In genomic region chr6:33056392-33056791, GRCm38 (mm10) we compare ENCODE assay signal across 27 mouse cellular contexts. TPM values are rescaled to one million over a fixed set of nuclear protein-coding genes. Genes with fewer than 3 reads are reported as not detected.
DNase-seq lines count a peak whose midpoint lies in the region; ATAC-seq lines count a peak whose summit lies in the region.
"Had no signal": no experiment of that assay in that cellular context is flagged by ENCODE, and none has a peak within 500 bp of the region (broad histone marks: within the 10 kb centered on the region; RNA-seq: fewer than 3 reads in every experiment).

No protein-coding gene starts in this region.

- peaks cover 40% of the 10 kb centered on the region for H3K4me1 ChIP-seq in heart, embryonic 16.5 days (ENCODE audit: control insufficient read depth, insufficient read depth, low read length)

- no peaks in the 10 kb centered on the region for H3K27me3 ChIP-seq in heart, embryonic 16.5 days (ENCODE audit: control insufficient read depth, insufficient read depth, low read length)
- H3K27me3 ChIP-seq: embryonic facial prominence, embryonic 13.5 days; forebrain, embryonic 13.5 days; intestine, embryonic 15.5 days; limb, embryonic 12.5 days; megakaryocyte, embryonic 14.5 days; midbrain, embryonic 13.5 days; neural tube, embryonic 12.5 days had no signal

- peak overlapping the region; percentile 4; the same call in 1 of the 2 replicates for H3K27ac ChIP-seq in heart, embryonic 16.5 days (ENCODE audit: low read length)
- H3K27ac ChIP-seq: embryonic facial prominence, embryonic 13.5 days; forebrain, embryonic 13.5 days; heart, adult 2 months; hindbrain, embryonic 10.5 days; intestine, embryonic 15.5 days; limb, embryonic 12.5 days; midbrain, embryonic 13.5 days; neural tube, embryonic 12.5 days had no signal

- no peak overlapping the region for H3K4me3 ChIP-seq in heart, embryonic 16.5 days (ENCODE audit: low read length)
- H3K4me3 ChIP-seq: embryonic facial prominence, embryonic 13.5 days; forebrain, embryonic 13.5 days; hindbrain, embryonic 10.5 days; intestine, embryonic 15.5 days; limb, embryonic 12.5 days; megakaryocyte, embryonic 14.5 days; midbrain, embryonic 13.5 days; neural tube, embryonic 12.5 days had no signal

- DNase-seq in adrenal gland, adult 2 months = peak; percentile 41
- DNase-seq in adrenal gland, postnatal 25 days = no peak
- DNase-seq in heart, postnatal 10 days = no peak
- DNase-seq in naive thymus-derived CD4-positive, alpha-beta T cell, adult 2 months (ENCODE audit: low read depth) = peak; percentile 20
- peak; percentile 23 for DNase-seq in thymus, postnatal 4 days
- no peak for DNase-seq in lung, adult 18-20 months
- no peak for DNase-seq in Muller cell, postnatal 12 days (ENCODE audit: inconsistent ontology term)
- DNase-seq: cerebellum, adult 8-10 months; cerebellum, postnatal 36 days; embryo, embryonic 11 days; gastrocnemius, postnatal 10 days; heart, adult 2 months; kidney, adult 9 months; kidney, postnatal 36 days; lung, embryonic 14.5 days; lung, postnatal 36 days; right cerebral cortex, postnatal 14 days had no signal

- WGBS in heart, embryonic 16.5 days = 45% methylated on average over 4 of the region's 4 CpGs

- 0 out of 2 replicates have a peak, but pooled peaks cover 2% of the 10 kb centered on the region for H3K36me3 ChIP-seq in heart, embryonic 16.5 days (ENCODE audit: control insufficient read depth, insufficient read depth)
- H3K36me3 ChIP-seq: intestine, embryonic 15.5 days had no signal

- intact Hi-C loops in heart, postnatal 10 days (cut with DNase I) = loop anchor here (5.0 kb wide), 2 partner anchors 74 to 129 kb away; no protein-coding TSS in a partner anchor

- H3K4me2 ChIP-seq in heart, embryonic 16.5 days (ENCODE audit: low read depth, low read length) = peak overlapping the region; percentile 17; the same call in 1 of the 2 replicates
- H3K4me2 ChIP-seq: embryonic facial prominence, embryonic 13.5 days; forebrain, embryonic 13.5 days; intestine, embryonic 15.5 days; limb, embryonic 12.5 days; lung, embryonic 14.5 days; midbrain, embryonic 13.5 days; neural tube, embryonic 12.5 days had no signal

- ATAC-seq in heart, embryonic 16.5 days (replicated peaks; ENCODE audit: extremely low read depth, insufficient read depth, low FRiP score) = no peak
- ATAC-seq: forebrain, embryonic 13.5 days; hindbrain, embryonic 16.5 days; intestine, embryonic 15.5 days; midbrain, embryonic 13.5 days had no signal

- H3K9ac ChIP-seq in heart, embryonic 16.5 days (ENCODE audit: low read length) = no peak overlapping the region
- H3K9ac ChIP-seq: embryonic facial prominence, embryonic 13.5 days; forebrain, embryonic 13.5 days; intestine, embryonic 15.5 days; limb, embryonic 12.5 days; lung, embryonic 14.5 days; midbrain, embryonic 13.5 days; neural tube, embryonic 12.5 days had no signal

- H3K9me3 ChIP-seq in heart, embryonic 16.5 days (replicated peaks; ENCODE audit: control insufficient read depth, low read length) = no peaks in the 10 kb centered on the region
- H3K9me3 ChIP-seq: embryonic facial prominence, embryonic 13.5 days; forebrain, embryonic 13.5 days; hindbrain, embryonic 10.5 days; intestine, embryonic 15.5 days; limb, embryonic 12.5 days; megakaryocyte, embryonic 14.5 days; midbrain, embryonic 13.5 days; neural tube, embryonic 12.5 days had no signal

RNA-seq across cellular contexts. Expression of gene Chchd3, which starts 3.7 kb away (rescaled TPM):
- total RNA-seq in adrenal gland, adult 2 months (2021) = 100 to 1,000 TPM; 203 to 235 TPM
- 139 and 158 TPM in 2 replicates for polyA plus RNA-seq in adrenal gland, adult 2 months (2012; rRNA removed)
- total RNA-seq in adrenal gland, postnatal 25 days (2021) = 148 and 163 TPM in 2 replicates
- 236 and 264 TPM in 2 replicates for polyA plus RNA-seq in heart, embryonic 16.5 days (2015; fragmentation: Nextera tagmentation; extraction: Ambion mirVana)
- 100 to 1,000 TPM; 444 to 445 TPM for total RNA-seq in heart, postnatal 10 days (2021)

Comparison
In these comparisons a context has a peak if more than half of its experiments do, and no peak if none do; other contexts are left out.
1. DNase-seq: peak in adrenal gland, adult 2 months (single experiment), naive thymus-derived CD4-positive, alpha-beta T cell, adult 2 months (single experiment) and thymus, postnatal 4 days (single experiment); none in adrenal gland, postnatal 25 days (single experiment), heart, postnatal 10 days (0 of 2), lung, adult 18-20 months (0 of 2) and Muller cell, postnatal 12 days (single experiment).